Mouse (Mus musculus) v-Abl transformed pro-B cells (cell line): Measurements from ENCODE around the gene Jmjd8.
"Not testable (repeated sequence)": the region's sequence is repeated elsewhere in the genome, so short reads cannot be mapped to it uniquely, and the experiment has no call there.

Experiments used
- in situ Hi-C, 2 experiments: fragments of 400-800 bp; cut with MboI; formaldehyde crosslinking; loops; one replicate each; pipeline ENCODE4 v1.15.1; 2025; ENCODE audit not compliant: unreplicated experiment in 2 of 2

Jmjd8 gene

DNA sequence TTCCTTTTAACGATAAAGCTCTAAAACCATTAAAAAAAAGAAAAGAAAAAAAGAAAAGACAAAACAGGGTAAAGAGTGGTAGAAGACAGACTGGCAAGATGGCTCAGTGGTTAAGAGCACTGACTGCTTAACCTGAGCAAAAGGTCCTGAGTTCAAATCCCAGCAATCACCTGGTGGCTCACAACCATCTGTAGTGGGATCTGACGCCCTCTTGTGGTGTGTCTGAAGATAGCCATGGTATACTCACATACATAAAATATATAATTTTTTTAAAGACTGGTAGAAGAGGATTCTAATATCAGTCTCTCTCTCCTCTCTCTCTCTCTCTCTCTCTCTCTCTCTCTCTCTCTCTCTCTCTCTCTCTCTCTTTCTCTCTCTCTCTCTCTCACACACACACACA, 21.2 kb upstream of the Jmjd8 start:
- in situ Hi-C loops, result not testable (repeated sequence)

GRCm38 (mm10) chr17:25808028-25808427, 20.6 kb upstream of the Jmjd8 start:
- in situ Hi-C loops, result no loop called here

DNA sequence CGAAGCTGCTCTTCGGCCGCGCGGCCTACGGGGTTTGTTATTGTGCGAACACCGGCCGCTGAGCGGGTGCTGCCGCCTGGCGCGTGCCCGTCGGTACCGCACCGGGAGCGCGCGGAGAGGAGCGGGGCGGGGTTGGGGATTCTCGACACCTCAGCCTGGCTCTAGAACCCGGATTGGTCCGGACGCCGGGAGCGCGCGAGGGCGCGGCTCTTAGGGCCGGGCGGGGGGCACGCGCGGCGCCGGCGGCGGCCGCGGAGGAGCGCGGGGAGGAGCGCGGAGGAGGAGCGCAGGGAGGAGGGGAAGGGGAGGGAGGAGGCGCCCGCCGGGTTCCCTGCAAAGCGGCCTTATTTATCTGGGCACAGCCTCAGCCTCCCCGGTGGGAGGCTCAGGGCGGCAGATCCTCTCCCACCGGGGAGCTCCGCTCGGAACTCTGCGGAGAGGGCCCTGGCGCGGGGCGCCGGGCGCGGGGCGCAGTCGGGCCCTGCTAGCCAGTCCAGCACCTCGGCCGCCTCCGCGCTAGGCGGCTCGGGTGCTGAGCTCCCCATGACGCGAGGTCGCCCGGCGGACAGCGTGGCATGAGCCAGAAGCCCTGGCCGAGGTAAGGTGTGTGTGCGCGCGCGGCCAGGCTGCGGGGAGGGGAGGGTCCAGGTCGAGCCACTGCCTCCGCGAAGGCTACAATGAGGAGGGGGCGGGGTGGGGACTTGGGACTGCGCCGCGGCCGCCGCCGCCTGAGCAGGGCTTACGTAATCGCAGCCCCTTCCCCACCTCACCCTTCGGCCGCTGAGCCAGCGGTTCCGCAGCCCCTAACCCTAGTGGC, 19.7 kb upstream of the Jmjd8 start, which contains the start of gene Fbxl16:
TSS of gene Fbxl16 (plus strand) at position 297 of the 817 bp plus-strand sequence.
- in situ Hi-C loops, result no loop called here

GRCm38 (mm10) chr17:25809606-25810340, 18.9 kb upstream of the Jmjd8 start:
- in situ Hi-C loops, result loop anchor here (5.0 to 10.0 kb wide), 2 partner anchors 42 to 415 kb away; no protein-coding TSS in a partner anchor

GRCm38 (mm10) chr17:25810890-25811289, 17.8 kb upstream of the Jmjd8 start:
- in situ Hi-C loops, result loop anchor here (5.0 to 10.0 kb wide), 2 partner anchors 44 to 416 kb away; no protein-coding TSS in a partner anchor

DNA sequence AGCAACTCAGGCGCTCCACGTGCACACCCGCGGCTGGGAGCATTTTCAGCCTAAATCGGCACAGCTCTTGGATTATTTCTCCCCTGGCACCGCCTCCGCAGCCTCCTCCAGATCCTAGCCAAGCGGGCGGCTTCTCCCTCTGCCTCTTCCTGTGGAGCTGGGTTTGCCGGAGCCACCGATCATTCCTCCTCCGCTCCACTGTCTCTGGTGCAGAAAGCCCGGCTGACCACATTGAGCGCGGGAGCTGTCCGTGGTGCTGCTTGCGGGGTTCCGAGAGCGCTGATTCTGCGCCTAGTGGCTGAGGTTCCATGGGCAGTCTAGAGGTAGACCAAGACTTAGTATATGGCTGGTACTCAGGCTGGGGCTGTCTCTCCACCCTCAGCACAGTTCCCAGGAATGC, 15.2 kb upstream of the Jmjd8 start:
- in situ Hi-C loops, result loop anchor here (5.0 to 10.0 kb wide), 2 partner anchors 46 to 419 kb away; no protein-coding TSS in a partner anchor

- in situ Hi-C loops, result loop anchor here in 1 of 2 experiments (10.0 kb wide), 1 partner anchor 423 kb away; no protein-coding TSS in a partner anchor
These were observed 11.0 kb upstream of the Jmjd8 start for GRCm38 (mm10) chr17:25817662-25818061.

DNA sequence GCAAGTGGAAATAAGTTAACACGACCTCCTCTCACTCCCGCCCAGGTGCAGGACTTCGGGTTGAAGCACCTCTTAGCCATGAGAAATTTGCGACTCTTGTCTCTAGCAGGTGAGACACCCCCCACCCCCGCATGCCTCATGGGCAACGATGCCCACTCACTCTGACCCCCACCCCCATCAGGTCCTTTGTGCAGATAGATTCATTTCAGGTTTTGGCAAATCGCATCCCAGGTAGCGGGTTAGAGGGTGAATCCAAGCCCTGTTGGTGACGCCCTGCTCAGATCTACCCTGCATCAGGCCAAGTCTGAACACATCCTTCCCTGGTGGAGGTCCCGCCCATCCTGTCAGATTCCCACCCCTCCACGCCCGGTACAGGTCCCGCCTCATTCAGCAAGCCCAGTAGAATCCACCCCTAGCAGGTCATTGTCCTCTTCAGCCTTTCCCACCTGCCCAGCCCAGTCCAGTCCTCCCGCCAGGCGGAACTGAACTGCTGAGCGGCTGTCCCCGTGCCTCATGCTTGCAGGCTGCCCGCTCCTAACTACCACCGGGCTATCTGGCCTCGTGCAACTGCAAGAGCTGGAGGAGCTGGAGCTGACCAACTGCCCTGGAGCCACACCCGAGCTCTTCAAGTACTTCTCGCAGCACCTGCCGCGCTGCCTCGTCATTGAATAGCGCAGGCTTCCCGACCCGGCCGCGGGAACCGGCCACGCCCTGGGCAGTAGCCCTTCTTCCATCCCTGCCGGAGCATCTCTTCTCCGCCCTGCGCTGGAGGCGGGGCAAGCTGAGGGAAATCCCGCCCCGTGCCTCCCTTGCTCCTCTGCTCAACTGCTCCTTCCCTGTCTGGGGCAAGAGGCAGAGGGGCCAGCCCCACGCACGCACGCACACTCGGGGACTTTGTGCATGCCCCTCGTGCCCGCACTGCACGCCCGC, 9.6 kb upstream of the Jmjd8 start:
- in situ Hi-C loops, result loop anchor here in 1 of 2 experiments (10.0 kb wide), 1 partner anchor 424 kb away; no protein-coding TSS in a partner anchor

- in situ Hi-C loops, result no loop called here
These were observed 5.2 kb upstream of the Jmjd8 start, which contains the start of gene Wdr24 for GRCm38 (mm10) chr17:25823452-25823851. TSS of gene Wdr24 (plus strand) at chr17:25823627.

- in situ Hi-C loops, result no loop called here
These were observed 4.1 kb upstream of the Jmjd8 start for GRCm38 (mm10) chr17:25824362-25825142.

DNA sequence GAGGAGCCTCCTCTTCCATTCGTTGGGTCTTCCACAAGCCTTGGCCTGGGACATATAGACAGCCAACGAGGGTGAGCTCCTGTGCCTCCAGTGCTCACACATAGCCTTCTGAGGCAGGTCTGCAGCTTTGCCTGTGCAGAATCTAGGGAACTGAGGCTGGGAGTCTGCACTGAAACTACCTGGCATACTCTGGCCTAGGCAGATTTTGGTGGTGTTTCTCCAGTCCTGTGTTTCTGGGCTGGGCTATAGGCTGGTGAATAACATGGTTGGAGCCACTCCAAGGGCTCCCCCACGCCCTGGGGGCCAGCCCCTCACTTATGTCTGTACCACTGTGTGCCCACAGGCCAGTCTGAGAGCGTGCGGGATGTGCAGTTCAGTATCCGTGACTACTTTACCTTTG, 3.4 kb upstream of the Jmjd8 start:
- in situ Hi-C loops, result no loop called here

DNA sequence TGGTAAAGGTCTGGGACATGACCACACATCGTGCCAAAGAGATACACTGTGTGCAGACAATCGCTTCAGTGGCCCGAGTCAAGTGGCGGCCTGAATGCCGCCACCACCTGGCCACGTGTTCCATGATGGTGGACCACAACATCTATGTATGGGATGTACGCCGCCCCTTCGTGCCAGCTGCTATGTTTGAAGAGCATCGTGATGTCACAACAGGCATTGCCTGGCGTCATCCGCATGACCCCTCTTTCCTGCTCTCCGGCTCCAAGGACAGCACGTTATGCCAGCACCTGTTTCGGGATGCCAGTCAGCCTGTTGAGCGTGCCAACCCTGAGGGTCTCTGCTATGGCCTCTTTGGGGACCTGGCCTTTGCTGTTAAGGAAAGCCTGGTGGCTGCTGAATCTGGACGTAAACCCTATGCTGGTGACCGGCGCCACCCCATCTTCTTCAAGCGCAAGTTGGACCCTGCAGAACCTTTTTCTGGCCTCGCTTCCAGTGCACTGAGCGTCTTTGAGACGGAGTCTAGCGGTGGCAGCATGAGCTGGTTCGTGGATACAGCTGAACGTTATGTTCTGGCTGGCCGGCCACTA, 2.6 kb upstream of the Jmjd8 start:
- in situ Hi-C loops, result no loop called here

GRCm38 (mm10) chr17:25827011-25827410, 1.7 kb upstream of the Jmjd8 start:
- in situ Hi-C loops, result no loop called here

- in situ Hi-C loops, result no loop called here
These were observed 983 bp upstream of the Jmjd8 start for GRCm38 (mm10) chr17:25827546-25828222.

- in situ Hi-C loops, result no loop called here
These were observed 458 bp upstream of the Jmjd8 start for GRCm38 (mm10) chr17:25828223-25828594.

DNA sequence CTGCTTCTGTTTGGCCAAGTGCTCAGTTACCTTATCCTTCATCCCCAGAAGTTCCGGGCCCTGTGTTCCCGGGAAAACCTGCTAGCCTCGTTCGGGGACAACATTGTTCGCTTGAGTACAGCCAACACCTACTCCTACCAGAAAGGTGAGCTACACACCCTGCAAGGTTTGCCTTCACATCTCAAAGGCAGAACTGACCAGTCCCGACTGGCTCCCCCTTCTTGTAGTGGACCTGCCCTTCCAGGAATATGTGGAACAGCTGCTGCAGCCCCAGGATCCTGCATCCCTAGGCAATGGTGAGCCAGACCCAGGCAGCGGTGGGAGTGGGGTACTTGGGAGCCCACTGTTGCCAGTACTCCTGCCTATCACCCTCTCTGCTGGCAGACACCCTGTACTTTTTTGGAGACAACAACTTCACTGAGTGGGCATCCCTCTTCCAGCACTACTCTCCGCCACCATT, 921 bp downstream of the Jmjd8 start:
- in situ Hi-C loops, result no loop called here

GRCm38 (mm10) chr17:25830200-25830753, 1.6 kb downstream of the Jmjd8 start:
- in situ Hi-C loops, result no loop called here

GRCm38 (mm10) chr17:25830806-25831431, 2.3 kb downstream of the Jmjd8 start:
- in situ Hi-C loops, result no loop called here
